Mouse (Mus musculus): Measurements from ENCODE around the gene Trip6.
"Not testable (repeated sequence)": the region's sequence is repeated elsewhere in the genome, so short reads cannot be mapped to it uniquely, and the experiment has no call there.

Gene Trip6

GRCm38 (mm10) chr5:137303609-137304008, 10.6 kb downstream of the Trip6 start:
- no peak for DNase-seq (ENCODE audit: inconsistent age in 2 of 2, low spot score in 1 of 2)

- peak in 1 of 2 experiments; percentile 52 for DNase-seq (ENCODE audit: inconsistent age in 2 of 2, low spot score in 1 of 2)
Observed at GRCm38 (mm10) chr5:137301253-137301652, 13.0 kb downstream of the Trip6 start.

- DNase-seq (ENCODE audit: inconsistent age in 2 of 2, low spot score in 1 of 2) = peak in 1 of 2 experiments; percentile 25
Observed at GRCm38 (mm10) chr5:137299240-137299639, 15.0 kb downstream of the Trip6 start.

GRCm38 (mm10) chr5:137297126-137297525, 17.1 kb downstream of the Trip6 start:
- peak in 1 of 2 experiments; percentile 28 for DNase-seq (ENCODE audit: inconsistent age in 2 of 2, low spot score in 1 of 2)

GRCm38 (mm10) chr5:137295712-137296111, 18.5 kb downstream of the Trip6 start:
- peak in 1 of 2 experiments; percentile 36 for DNase-seq (ENCODE audit: inconsistent age in 2 of 2, low spot score in 1 of 2)

- no peak for DNase-seq (ENCODE audit: inconsistent age in 2 of 2, low spot score in 1 of 2)
Observed at GRCm38 (mm10) chr5:137295296-137295695, 18.9 kb downstream of the Trip6 start.

- DNase-seq (ENCODE audit: inconsistent age in 2 of 2, low spot score in 1 of 2) = no peak
Observed at GRCm38 (mm10) chr5:137294744-137295093, 19.5 kb downstream of the Trip6 start.

GRCm38 (mm10) chr5:137293839-137294743, 20.1 kb downstream of the Trip6 start, which contains the start of gene Ufsp1:
Gene Ufsp1 (plus strand): TSS chr5:137294629.
- DNase-seq (ENCODE audit: inconsistent age in 2 of 2, low spot score in 1 of 2) = peak; percentile 97 to 98

- peak; percentile 87 to 94 for DNase-seq (ENCODE audit: inconsistent age in 2 of 2, low spot score in 1 of 2)
Observed at GRCm38 (mm10) chr5:137293282-137293681, 20.9 kb downstream of the Trip6 start.

GRCm38 (mm10) chr5:137291381-137291926, 22.8 kb downstream of the Trip6 start:
- peak in 1 of 2 experiments; percentile 32 for DNase-seq (ENCODE audit: inconsistent age in 2 of 2, low spot score in 1 of 2)

GRCm38 (mm10) chr5:137290677-137291076, 23.5 kb downstream of the Trip6 start:
- peak; percentile 65 to 85 for DNase-seq (ENCODE audit: inconsistent age in 2 of 2, low spot score in 1 of 2)

- DNase-seq (ENCODE audit: inconsistent age in 2 of 2, low spot score in 1 of 2) = peak in 1 of 2 experiments; percentile 27
Observed at GRCm38 (mm10) chr5:137289591-137290365, 24.4 kb downstream of the Trip6 start.

GRCm38 (mm10) chr5:137288999-137289470, 25.2 kb downstream of the Trip6 start:
- DNase-seq (ENCODE audit: inconsistent age in 2 of 2, low spot score in 1 of 2) = peak in 1 of 2 experiments; percentile 62

- peak in 1 of 2 experiments; percentile 63 for DNase-seq (ENCODE audit: inconsistent age in 2 of 2, low spot score in 1 of 2)
Observed at GRCm38 (mm10) chr5:137287953-137288743, 26.1 kb downstream of the Trip6 start.

- peak in 1 of 2 experiments; percentile 65 for DNase-seq (ENCODE audit: inconsistent age in 2 of 2, low spot score in 1 of 2)
Observed at GRCm38 (mm10) chr5:137287032-137287952, 26.9 kb downstream of the Trip6 start, which contains the start of gene Ache. Gene Ache (plus strand): TSS chr5:137287519.

- DNase-seq (ENCODE audit: inconsistent age in 2 of 2, low spot score in 1 of 2) = peak; percentile 84 to 94
Observed at GRCm38 (mm10) chr5:137286655-137287031, 27.6 kb downstream of the Trip6 start.

- no peak for DNase-seq (ENCODE audit: inconsistent age in 2 of 2, low spot score in 1 of 2)
Observed at GRCm38 (mm10) chr5:137285986-137286385, 28.2 kb downstream of the Trip6 start.

- peak in 1 of 2 experiments; percentile 73 for DNase-seq (ENCODE audit: inconsistent age in 2 of 2, low spot score in 1 of 2)
Observed at GRCm38 (mm10) chr5:137285045-137285444, 29.2 kb downstream of the Trip6 start.

- DNase-seq (ENCODE audit: inconsistent age in 2 of 2, low spot score in 1 of 2) = not testable (repeated sequence)
Observed at GRCm38 (mm10) chr5:137284411-137284810, 29.8 kb downstream of the Trip6 start.

All from adrenal gland, adult (tissue).